Comparison of ENCODE assay signal across 21 mouse cellular contexts in the genomic region with DNA sequence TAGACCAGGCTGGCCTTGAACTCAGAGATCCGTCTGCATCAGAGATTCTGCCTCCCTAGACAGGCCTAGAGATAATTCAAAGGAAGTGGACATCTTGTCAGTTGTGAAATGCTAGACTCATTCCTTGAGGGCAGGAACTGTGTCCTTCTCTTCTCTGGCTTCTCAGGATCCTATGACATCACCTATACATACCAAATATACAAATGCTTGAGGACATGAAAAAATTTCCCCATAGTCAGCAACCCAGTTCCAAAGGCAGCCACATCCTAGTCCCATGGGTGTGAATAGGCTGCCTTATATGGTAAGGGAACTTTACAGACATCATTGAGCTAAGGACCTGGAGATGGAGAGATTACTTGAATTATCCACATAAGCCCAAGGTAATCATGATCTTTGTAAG. TPM values are rescaled to one million over a fixed set of nuclear protein-coding genes. Genes with fewer than 3 reads are reported as not detected.
DNase-seq lines count a peak whose midpoint lies in the region; ATAC-seq and TF ChIP-seq lines count a peak whose summit lies in the region.
"Had no signal": no experiment of that assay in that cellular context is flagged by ENCODE, and none has a peak within 500 bp of the region (broad histone marks: within the 10 kb centered on the region; RNA-seq: fewer than 3 reads in every experiment).

No protein-coding gene starts in this region.

- TF ChIP-seq CTCF in Patski (IDR thresholded peaks at IDR 0.05), result no peak
- no peak for TF ChIP-seq CTCF in stomach, postnatal 0 days (IDR thresholded peaks at IDR 0.05; ENCODE audit: low read depth)

- no peak overlapping the region for H3K4me3 ChIP-seq in stomach, postnatal 0 days (ENCODE audit: low read depth, low read length)
- no peak overlapping the region for H3K4me3 ChIP-seq in midbrain, embryonic 11.5 days (ENCODE audit: low read depth, low read length)
- no peak overlapping the region for H3K4me3 ChIP-seq in hindbrain, embryonic 12.5 days

- H3K36me3 ChIP-seq in stomach, postnatal 0 days (ENCODE audit: control insufficient read depth, insufficient read depth, low read length), result no peaks in the 10 kb centered on the region
- no peaks in the 10 kb centered on the region for H3K36me3 ChIP-seq in midbrain, embryonic 11.5 days (ENCODE audit: control insufficient read depth, insufficient read depth, low read length)
- H3K36me3 ChIP-seq in hindbrain, embryonic 12.5 days, result no peaks in the 10 kb centered on the region
- H3K36me3 ChIP-seq: G1E had no signal

- no peak for TF ChIP-seq EP300 in stomach, postnatal 0 days (optimal IDR thresholded peaks at IDR 0.05)

- POLR2A ChIA-PET in Patski (lab: Charles Lee), result no interaction called here

- in situ Hi-C loops in Patski (cut with MboI; ENCODE audit: low pct_unique_long_range_greater_than_20kb), result no loop called here

- WGBS in stomach, postnatal 0 days, result 90% methylated on average over 1 of the region's 1 CpGs
- 90% methylated on average over 1 of the region's 1 CpGs for WGBS in midbrain, embryonic 11.5 days
- 97% methylated on average over 1 of the region's 1 CpGs for WGBS in hindbrain, embryonic 12.5 days

- H3K4me1 ChIP-seq in stomach, postnatal 0 days (replicated peaks; ENCODE audit: control insufficient read depth, insufficient read depth), result no peaks in the 10 kb centered on the region
- H3K4me1 ChIP-seq in midbrain, embryonic 11.5 days (ENCODE audit: control insufficient read depth, insufficient read depth, low read length), result no peaks in the 10 kb centered on the region
- no peaks in the 10 kb centered on the region for H3K4me1 ChIP-seq in hindbrain, embryonic 12.5 days

- no peak overlapping the region for H3K27ac ChIP-seq in stomach, postnatal 0 days (replicated peaks)
- H3K27ac ChIP-seq in midbrain, embryonic 11.5 days (ENCODE audit: low read depth, low read length), result no peak overlapping the region
- no peak overlapping the region for H3K27ac ChIP-seq in hindbrain, embryonic 12.5 days

- H3K9ac ChIP-seq in stomach, postnatal 0 days (ENCODE audit: low read length), result no peak overlapping the region
- no peak overlapping the region for H3K9ac ChIP-seq in midbrain, embryonic 11.5 days (ENCODE audit: low read length)
- H3K9ac ChIP-seq in hindbrain, embryonic 12.5 days, result no peak overlapping the region

- H3K9me3 ChIP-seq in stomach, postnatal 0 days (ENCODE audit: control insufficient read depth, low read length), result no peaks in the 10 kb centered on the region
- no peaks in the 10 kb centered on the region for H3K9me3 ChIP-seq in midbrain, embryonic 11.5 days (ENCODE audit: control insufficient read depth, low read length)
- no peaks in the 10 kb centered on the region for H3K9me3 ChIP-seq in hindbrain, embryonic 12.5 days (replicated peaks)
- H3K9me3 ChIP-seq: G1E had no signal

- H3K4me2 ChIP-seq in stomach, postnatal 0 days (replicated peaks; ENCODE audit: low read depth), result no peak overlapping the region
- H3K4me2 ChIP-seq in midbrain, embryonic 11.5 days, result no peak overlapping the region
- H3K4me2 ChIP-seq in hindbrain, embryonic 12.5 days (replicated peaks), result no peak overlapping the region

- CTCF ChIA-PET in Patski (lab: Charles Lee), result no interaction called here

- peak; percentile 36 for DNase-seq in 3T3-L1 (ENCODE audit: low read depth, low spot score)
- no peak for DNase-seq in Patski (ENCODE audit: low read depth, low spot score)
- DNase-seq in stomach, postnatal 0 days (ENCODE audit: low spot score), result no peak
- no peak for DNase-seq in right cerebral cortex, postnatal 25 days
- no peak for DNase-seq in midbrain, embryonic 11.5 days (ENCODE audit: low spot score, missing footprints)
- DNase-seq: adrenal gland, adult 2 months; adrenal gland, adult 8-10 months; adrenal gland, postnatal 10 days; adrenal gland, postnatal 14 days; adrenal gland, postnatal 25 days; B cell, adult 2 months; cerebellum, adult 11 months; cerebellum, adult 11-12 months; cerebellum, adult 18-20 months; cerebellum, adult 2 months; cerebellum, adult 8-10 months had no signal

- no peaks in the 10 kb centered on the region for H3K27me3 ChIP-seq in Patski
- no peaks in the 10 kb centered on the region for H3K27me3 ChIP-seq in stomach, postnatal 0 days (ENCODE audit: control insufficient read depth, insufficient read depth, low read length)
- H3K27me3 ChIP-seq in midbrain, embryonic 11.5 days (ENCODE audit: control insufficient read depth, insufficient read depth, low read length), result no peaks in the 10 kb centered on the region
- no peaks in the 10 kb centered on the region for H3K27me3 ChIP-seq in hindbrain, embryonic 12.5 days

- ATAC-seq in Patski, result peak; percentile 74
- ATAC-seq in stomach, postnatal 0 days (ENCODE audit: low FRiP score, low TSS enrichment), result 0 out of 2 replicates have a peak, but pooled peaks have one; percentile 19
- ATAC-seq in midbrain, embryonic 11.5 days (ENCODE audit: low FRiP score), result no peak
- no peak for ATAC-seq in hindbrain, embryonic 12.5 days (ENCODE audit: low FRiP score)
- ATAC-seq: activated CD4-positive, CD25-positive, alpha-beta regulatory T cell, adult 4 months; CD4-positive, CD25-positive, alpha-beta regulatory T cell, adult 4 months had no signal

RNA-seq across cellular contexts. Expression of a gene that starts 8.6 kb away (rescaled TPM):
- 0.03 TPM for polyA plus RNA-seq in Patski (2021)
- 0.72 and 0.76 TPM in 2 replicates for polyA plus RNA-seq in stomach, postnatal 0 days (2015; fragmentation: Nextera tagmentation; extraction: Ambion mirVana)
- polyA plus RNA-seq in midbrain, embryonic 11.5 days (2014; fragmentation: Nextera tagmentation; extraction: Ambion mirVana), result 0.46 and 0.58 TPM in 2 replicates
- 1.8 TPM in 2 replicates for polyA plus RNA-seq in hindbrain, embryonic 12.5 days (2016; fragmentation: Nextera tagmentation; extraction: Ambion mirVana)
- polyA plus RNA-seq: activated CD4-positive, CD25-positive, alpha-beta regulatory T cell, adult 4 months; C2C12; CD4-positive, CD25-positive, alpha-beta regulatory T cell, adult 4 months; G1E had no signal

RNA-seq across cellular contexts. Expression of a gene that starts 10.1 kb away (rescaled TPM):
- 13.0 TPM for polyA plus RNA-seq in Patski (2021)
- 6.5 and 6.7 TPM in 2 replicates for polyA plus RNA-seq in stomach, postnatal 0 days (2015; fragmentation: Nextera tagmentation; extraction: Ambion mirVana)
- 9.4 and 9.5 TPM in 2 replicates for polyA plus RNA-seq in midbrain, embryonic 11.5 days (2014; fragmentation: Nextera tagmentation; extraction: Ambion mirVana)
- 20.9 TPM in 2 replicates for polyA plus RNA-seq in hindbrain, embryonic 12.5 days (2016; fragmentation: Nextera tagmentation; extraction: Ambion mirVana)

RNA-seq across cellular contexts. Expression of a gene that starts 15.2 kb away (rescaled TPM):
- 12.6 TPM for polyA plus RNA-seq in Patski (2021)
- 6.1 and 7.7 TPM in 2 replicates for polyA plus RNA-seq in stomach, postnatal 0 days (2015; fragmentation: Nextera tagmentation; extraction: Ambion mirVana)
- 7.0 and 8.8 TPM in 2 replicates for polyA plus RNA-seq in midbrain, embryonic 11.5 days (2014; fragmentation: Nextera tagmentation; extraction: Ambion mirVana)
- 9.1 and 9.7 TPM in 2 replicates for polyA plus RNA-seq in hindbrain, embryonic 12.5 days (2016; fragmentation: Nextera tagmentation; extraction: Ambion mirVana)

RNA-seq across cellular contexts. Expression of a gene that starts 25.9 kb away (rescaled TPM):
- polyA plus RNA-seq in Patski (2021), result 154 TPM
- 91.3 and 103 TPM in 2 replicates for polyA plus RNA-seq in stomach, postnatal 0 days (2015; fragmentation: Nextera tagmentation; extraction: Ambion mirVana)
- polyA plus RNA-seq in midbrain, embryonic 11.5 days (2014; fragmentation: Nextera tagmentation; extraction: Ambion mirVana), result 7.0 and 7.3 TPM in 2 replicates
- 13.4 and 14.6 TPM in 2 replicates for polyA plus RNA-seq in hindbrain, embryonic 12.5 days (2016; fragmentation: Nextera tagmentation; extraction: Ambion mirVana)
- polyA plus RNA-seq: activated CD4-positive, CD25-positive, alpha-beta regulatory T cell, adult 4 months had no signal

RNA-seq across cellular contexts. Expression of a gene that starts 33.5 kb away (rescaled TPM):
- 73.4 TPM for polyA plus RNA-seq in Patski (2021)
- polyA plus RNA-seq in stomach, postnatal 0 days (2015; fragmentation: Nextera tagmentation; extraction: Ambion mirVana), result 4.5 and 7.0 TPM in 2 replicates
- 15.2 and 16.9 TPM in 2 replicates for polyA plus RNA-seq in midbrain, embryonic 11.5 days (2014; fragmentation: Nextera tagmentation; extraction: Ambion mirVana)
- 20.1 and 23.6 TPM in 2 replicates for polyA plus RNA-seq in hindbrain, embryonic 12.5 days (2016; fragmentation: Nextera tagmentation; extraction: Ambion mirVana)
- polyA plus RNA-seq: activated CD4-positive, CD25-positive, alpha-beta regulatory T cell, adult 4 months; CD4-positive, CD25-positive, alpha-beta regulatory T cell, adult 4 months had no signal

Comparison
In these comparisons a context has a peak if more than half of its experiments do, and no peak if none do; other contexts are left out.
1. ATAC-seq: peak in Patski (single experiment) and stomach, postnatal 0 days (single experiment); none in midbrain, embryonic 11.5 days (single experiment) and hindbrain, embryonic 12.5 days (single experiment).